Mouse (Mus musculus): ENCODE measurements around the gene Ppt2. TPM values are rescaled to one million over a fixed set of nuclear protein-coding genes. Genes with fewer than 3 reads are reported as not detected.

Ppt2 gene
- polyA plus RNA-seq, 1 experiment: 22.0 TPM

GRCm38 (mm10) chr17:34661121-34661591 is 32.8 kb upstream of the Ppt2 start:
- WGBS: 2% methylated on average over 19 of the region's 19 CpGs
- Histone ChIP-seq H3K27me3 (ENCODE audit: control insufficient read depth, insufficient read depth, low read length) (peaks cover 6% of the 10 kb centered on the region; the same call in 1 of the 2 replicates), H3K4me3 (ENCODE audit: low read depth, low read length) (peak overlapping the region; percentile 57), H3K27ac (ENCODE audit: insufficient read depth, low read depth, low read length) (peak overlapping the region; percentile 66), H3K4me1 (ENCODE audit: control insufficient read depth, insufficient read depth, insufficient read length, low read length) (peaks cover 13% of the 10 kb centered on the region), H3K36me3 (ENCODE audit: control insufficient read depth, insufficient read depth, low read length) (no peaks in the 10 kb centered on the region)
- TF ChIP-seq POLR2A (IDR thresholded peaks at IDR 0.05; ENCODE audit: low read depth, low read length) (no peak), CTCF (IDR thresholded peaks at IDR 0.05; ENCODE audit: extremely low read depth, insufficient read length, insufficient replicate concordance, low read depth, low read length) (no peak)

- 21% methylated on average over 11 of the region's 11 CpGs for WGBS
- Histone ChIP-seq H3K4me3 (ENCODE audit: low read depth, low read length) (peak overlapping the region; percentile 57), H3K27me3 (ENCODE audit: control insufficient read depth, insufficient read depth, low read length) (peaks cover 6% of the 10 kb centered on the region; the same call in 1 of the 2 replicates), H3K36me3 (ENCODE audit: control insufficient read depth, insufficient read depth, low read length) (no peaks in the 10 kb centered on the region), H3K4me1 (ENCODE audit: control insufficient read depth, insufficient read depth, insufficient read length, low read length) (peaks cover 14% of the 10 kb centered on the region), H3K27ac (ENCODE audit: insufficient read depth, low read depth, low read length) (peak overlapping the region; percentile 66)
- no peak for TF ChIP-seq CTCF (IDR thresholded peaks at IDR 0.05; ENCODE audit: extremely low read depth, insufficient read length, insufficient replicate concordance, low read depth, low read length)
- peak; percentile 26; the same call in 1 of the 2 replicates for TF ChIP-seq POLR2A (IDR thresholded peaks at IDR 0.05; ENCODE audit: low read depth, low read length)
Observed at GRCm38 (mm10) chr17:34660259-34660820, 32.0 kb upstream of the Ppt2 start.

- WGBS: 63% methylated on average over 3 of the region's 3 CpGs
- TF ChIP-seq CTCF (IDR thresholded peaks at IDR 0.05; ENCODE audit: extremely low read depth, insufficient read length, insufficient replicate concordance, low read depth, low read length) (no peak), POLR2A (IDR thresholded peaks at IDR 0.05; ENCODE audit: low read depth, low read length) (no peak)
Observed at GRCm38 (mm10) chr17:34659897-34660214, 31.5 kb upstream of the Ppt2 start.

GRCm38 (mm10) chr17:34659181-34659896 is 31.0 kb upstream of the Ppt2 start:
- peaks cover 1% of the 10 kb centered on the region; the same call in 1 of the 2 replicates for H3K36me3 ChIP-seq (ENCODE audit: control insufficient read depth, insufficient read depth, low read length)
- no peak overlapping the region for H3K4me3 ChIP-seq (ENCODE audit: low read depth, low read length)
- 42% methylated on average over 12 of the region's 12 CpGs for WGBS
- no peak for TF ChIP-seq POLR2A (IDR thresholded peaks at IDR 0.05; ENCODE audit: low read depth, low read length)
- TF ChIP-seq CTCF (IDR thresholded peaks at IDR 0.05; ENCODE audit: extremely low read depth, insufficient read length, insufficient replicate concordance, low read depth, low read length): no peak
- no peak overlapping the region for H3K27ac ChIP-seq (ENCODE audit: insufficient read depth, low read depth, low read length)
- peaks cover 17% of the 10 kb centered on the region for H3K4me1 ChIP-seq (ENCODE audit: control insufficient read depth, insufficient read depth, insufficient read length, low read length)
- H3K27me3 ChIP-seq (ENCODE audit: control insufficient read depth, insufficient read depth, low read length): peaks cover 4% of the 10 kb centered on the region; the same call in 1 of the 2 replicates

More at GRCm38 (mm10) chr17:34659897-34660214, 31.5 kb upstream of the Ppt2 start:
- H3K4me3 ChIP-seq (ENCODE audit: low read depth, low read length): no peak overlapping the region
- H3K4me1 ChIP-seq (ENCODE audit: control insufficient read depth, insufficient read depth, insufficient read length, low read length): peaks cover 14% of the 10 kb centered on the region
- H3K36me3 ChIP-seq (ENCODE audit: control insufficient read depth, insufficient read depth, low read length): no peaks in the 10 kb centered on the region
- no peak overlapping the region for H3K27ac ChIP-seq (ENCODE audit: insufficient read depth, low read depth, low read length)
- peaks cover 4% of the 10 kb centered on the region; the same call in 1 of the 2 replicates for H3K27me3 ChIP-seq (ENCODE audit: control insufficient read depth, insufficient read depth, low read length)

- TF ChIP-seq CTCF (IDR thresholded peaks at IDR 0.05; ENCODE audit: extremely low read depth, insufficient read length, insufficient replicate concordance, low read depth, low read length) (no peak), POLR2A (IDR thresholded peaks at IDR 0.05; ENCODE audit: low read depth, low read length) (no peak)
- Histone ChIP-seq H3K27ac (ENCODE audit: insufficient read depth, low read depth, low read length) (no peak overlapping the region), H3K4me1 (ENCODE audit: control insufficient read depth, insufficient read depth, insufficient read length, low read length) (peaks cover 17% of the 10 kb centered on the region), H3K36me3 (ENCODE audit: control insufficient read depth, insufficient read depth, low read length) (peaks cover 4% of the 10 kb centered on the region), H3K4me3 (ENCODE audit: low read depth, low read length) (no peak overlapping the region), H3K27me3 (ENCODE audit: control insufficient read depth, insufficient read depth, low read length) (peaks cover 4% of the 10 kb centered on the region; the same call in 1 of the 2 replicates)
- whole genome bisulfite sequencing: 80% methylated on average over 3 of the region's 3 CpGs
Observed at GRCm38 (mm10) chr17:34658591-34658990, 30.3 kb upstream of the Ppt2 start.

- TF ChIP-seq CTCF (IDR thresholded peaks at IDR 0.05; ENCODE audit: extremely low read depth, insufficient read length, insufficient replicate concordance, low read depth, low read length): no peak
- no peak for TF ChIP-seq POLR2A (IDR thresholded peaks at IDR 0.05; ENCODE audit: low read depth, low read length)
- Histone ChIP-seq H3K36me3 (ENCODE audit: control insufficient read depth, insufficient read depth, low read length) (peaks cover 7% of the 10 kb centered on the region), H3K4me3 (ENCODE audit: low read depth, low read length) (no peak overlapping the region), H3K4me1 (ENCODE audit: control insufficient read depth, insufficient read depth, insufficient read length, low read length) (peaks cover 17% of the 10 kb centered on the region), H3K27me3 (ENCODE audit: control insufficient read depth, insufficient read depth, low read length) (peaks cover 4% of the 10 kb centered on the region; the same call in 1 of the 2 replicates), H3K27ac (ENCODE audit: insufficient read depth, low read depth, low read length) (no peak overlapping the region)
- 51% methylated on average over 2 of the region's 2 CpGs for WGBS
Observed at GRCm38 (mm10) chr17:34658145-34658544, 29.8 kb upstream of the Ppt2 start.

GRCm38 (mm10) chr17:34657271-34657670 is 29.0 kb upstream of the Ppt2 start:
- H3K4me3 ChIP-seq (ENCODE audit: low read depth, low read length): no peak overlapping the region
- no peak overlapping the region for H3K27ac ChIP-seq (ENCODE audit: insufficient read depth, low read depth, low read length)
- peaks cover 15% of the 10 kb centered on the region for H3K4me1 ChIP-seq (ENCODE audit: control insufficient read depth, insufficient read depth, insufficient read length, low read length)
- H3K27me3 ChIP-seq (ENCODE audit: control insufficient read depth, insufficient read depth, low read length): peaks cover 4% of the 10 kb centered on the region; the same call in 1 of the 2 replicates
- TF ChIP-seq POLR2A (IDR thresholded peaks at IDR 0.05; ENCODE audit: low read depth, low read length): no peak
- TF ChIP-seq CTCF (IDR thresholded peaks at IDR 0.05; ENCODE audit: extremely low read depth, insufficient read length, insufficient replicate concordance, low read depth, low read length): no peak
- WGBS: 32% methylated on average over 2 of the region's 2 CpGs
- H3K36me3 ChIP-seq (ENCODE audit: control insufficient read depth, insufficient read depth, low read length): peaks cover 13% of the 10 kb centered on the region
